Mouse (Mus musculus) hindbrain, embryonic 15.5 days (tissue): ENCODE data around the gene Lmod3. TPM values are rescaled to one million over a fixed set of nuclear protein-coding genes. Genes with fewer than 3 reads are reported as not detected.

Source experiments
- ATAC-seq: fragments of 200-750 bp; cut with Nextera tagmentation; 2 replicates; pipeline ENCODE4 v1.8.0; 2017; ENCODE audit warnings: low read depth, moderate number of reproducible peaks, moderate TSS enrichment; ENCODE audit not compliant: low FRiP score
- H3K27ac ChIP-seq: fragments of 300-500 bp; sonication (generic); replicated peaks from 2 replicates; pipeline ENCODE4 v1.5.1; 2015; ENCODE audit warnings: mild to moderate bottlenecking, inconsistent platforms
- H3K27me3 ChIP-seq: fragments of 300-500 bp; sonication (generic); 2 replicates; pipeline ENCODE4 v1.6.1; 2015; ENCODE audit warnings: control low read depth, inconsistent platforms
- H3K36me3 ChIP-seq: fragments of 300-500 bp; sonication (generic); 2 replicates; pipeline ENCODE4 v1.6.1; 2015; ENCODE audit warnings: control low read depth, inconsistent platforms
- H3K4me1 ChIP-seq: fragments of 300-500 bp; sonication (generic); replicated peaks from 2 replicates; pipeline ENCODE4 v1.6.1; 2015; ENCODE audit warnings: control low read depth, inconsistent platforms
- H3K4me2 ChIP-seq: fragments of 300-500 bp; sonication (generic); 2 replicates; pipeline ENCODE4 v1.6.1; 2015; ENCODE audit warnings: moderate library complexity, mild to moderate bottlenecking, inconsistent platforms
- H3K4me3 ChIP-seq: fragments of 300-500 bp; sonication (generic); 2 replicates; pipeline ENCODE4 v1.5.1; 2015; ENCODE audit warnings: mild to moderate bottlenecking, inconsistent platforms
- H3K9ac ChIP-seq: fragments of 300-500 bp; sonication (generic); 2 replicates; pipeline ENCODE4 v1.6.1; 2015; ENCODE audit warnings: inconsistent platforms
- H3K9me3 ChIP-seq: fragments of 300-500 bp; sonication (generic); 2 replicates; pipeline ENCODE4 v1.6.1; 2016; ENCODE audit warnings: control low read depth, inconsistent platforms
- WGBS: fragments of 180-500 bp; shearing (Covaris S2); methylation state at CpG from one replicate; pipeline ENCODE4 v1.1.7; 2015; 5-methylcytosine and 5-hydroxymethylcytosine counted together
- polyA plus RNA-seq: library from polyadenylated mRNA; unstranded; fragments of >200 nt; fragmentation: Nextera tagmentation; extraction: Ambion mirVana; gene quantifications from 2 replicates; pipeline ENCODE4 v1.2.1, GENCODE M21; 2015

Lmod3 gene
- polyA plus RNA-seq, result not detected in 2 replicates

DNA sequence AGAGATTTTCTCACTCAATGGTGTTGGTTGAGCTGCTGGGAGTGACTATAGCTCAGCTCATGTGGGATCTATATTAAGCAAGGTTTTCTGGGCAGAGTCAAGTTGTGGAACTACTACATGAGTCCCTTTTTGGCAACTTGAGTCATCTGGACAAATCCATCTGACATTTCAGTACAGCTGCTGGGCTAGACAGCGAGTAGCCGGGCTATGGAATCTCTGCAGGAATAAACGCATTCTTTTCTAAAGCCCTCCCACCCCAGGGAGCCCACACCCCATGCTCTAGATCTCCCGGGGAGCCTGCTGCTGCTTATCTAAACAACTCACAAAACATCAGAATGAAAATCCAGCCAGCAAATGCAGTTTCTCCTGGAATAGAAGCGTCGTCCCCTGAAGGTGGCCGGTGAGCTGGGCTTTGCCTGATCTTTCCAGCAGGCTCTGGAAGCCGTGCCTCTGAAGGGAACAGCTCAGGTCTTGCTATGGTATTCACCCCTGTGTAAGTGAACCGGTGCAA lies at the start of gene Lmod3:
Gene Lmod3, minus strand, starts transcription at position 49 of the 511 bp plus-strand sequence.
- Histone ChIP-seq H3K4me1 (no peaks in the 10 kb centered on the region), H3K4me3 (no peak within 1 kb of the TSS), H3K9ac (no peak within 1 kb of the TSS), H3K36me3 (no peaks in the 10 kb centered on the region), H3K27me3 (no peaks in the 10 kb centered on the region), H3K9me3 (no peaks in the 10 kb centered on the region), H3K4me2 (no peak within 1 kb of the TSS), H3K27ac (no peak within 1 kb of the TSS)
- ATAC-seq, result no peak
- 36% methylated on average over 9 of the region's 9 CpGs for WGBS

DNA sequence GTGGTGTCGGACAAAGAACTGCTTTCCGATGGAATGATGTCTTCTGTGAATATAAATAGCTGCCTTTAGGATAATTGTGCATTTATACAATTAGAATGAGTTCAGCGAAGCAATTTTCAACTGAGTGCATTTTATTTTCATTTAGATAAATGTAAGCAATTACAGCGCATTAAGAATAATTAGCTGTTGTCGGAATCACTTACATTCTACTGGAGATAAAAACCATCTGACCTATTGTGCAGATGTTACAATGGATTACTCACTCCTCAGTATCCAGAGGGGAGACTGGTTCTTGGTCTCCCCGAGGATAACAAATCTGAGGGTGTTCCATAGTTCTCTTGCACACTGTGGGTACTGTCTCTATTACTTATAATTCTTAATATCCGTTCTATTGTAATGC lies 49.7 kb upstream of the Lmod3 start:
- Histone ChIP-seq H3K9ac (no peak overlapping the region), H3K4me3 (no peak overlapping the region), H3K27me3 (no peaks in the 10 kb centered on the region), H3K4me2 (no peak overlapping the region), H3K27ac (0 out of 2 replicates have a peak overlapping the region, but pooled peaks have one; percentile 8), H3K9me3 (no peaks in the 10 kb centered on the region), H3K36me3 (peaks cover 15% of the 10 kb centered on the region), H3K4me1 (0 out of 2 replicates have a peak, but pooled peaks cover 4% of the 10 kb centered on the region)
- no peak for ATAC-seq
- 68% methylated on average over 7 of the region's 7 CpGs for WGBS

DNA sequence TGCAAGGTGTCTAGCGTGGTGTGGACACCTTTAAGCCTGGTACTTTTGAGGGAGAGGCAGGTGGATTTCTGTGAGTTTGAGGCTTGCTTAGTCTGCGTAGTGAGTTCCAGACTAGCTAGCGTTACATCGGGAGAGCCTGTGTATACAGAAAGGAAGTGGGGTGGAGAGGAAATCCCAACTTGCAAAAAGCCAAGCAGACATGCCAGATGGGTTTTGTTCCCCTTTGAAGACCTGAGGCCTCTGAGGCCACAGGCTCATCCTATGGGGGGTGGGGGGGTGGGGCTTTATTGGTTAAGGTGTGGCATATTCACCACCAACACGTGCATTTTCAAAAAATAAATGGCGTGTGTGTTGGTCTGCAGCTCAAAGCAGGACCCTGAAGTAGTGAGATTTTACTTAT lies 48.1 kb upstream of the Lmod3 start:
- Histone ChIP-seq H3K36me3 (peaks cover 28% of the 10 kb centered on the region), H3K4me3 (no peak overlapping the region), H3K27ac (no peak overlapping the region), H3K4me1 (0 out of 2 replicates have a peak, but pooled peaks cover 4% of the 10 kb centered on the region), H3K4me2 (no peak overlapping the region), H3K27me3 (no peaks in the 10 kb centered on the region), H3K9me3 (no peaks in the 10 kb centered on the region), H3K9ac (no peak overlapping the region)
- no peak for ATAC-seq
- 93% methylated on average over 6 of the region's 6 CpGs for WGBS

DNA sequence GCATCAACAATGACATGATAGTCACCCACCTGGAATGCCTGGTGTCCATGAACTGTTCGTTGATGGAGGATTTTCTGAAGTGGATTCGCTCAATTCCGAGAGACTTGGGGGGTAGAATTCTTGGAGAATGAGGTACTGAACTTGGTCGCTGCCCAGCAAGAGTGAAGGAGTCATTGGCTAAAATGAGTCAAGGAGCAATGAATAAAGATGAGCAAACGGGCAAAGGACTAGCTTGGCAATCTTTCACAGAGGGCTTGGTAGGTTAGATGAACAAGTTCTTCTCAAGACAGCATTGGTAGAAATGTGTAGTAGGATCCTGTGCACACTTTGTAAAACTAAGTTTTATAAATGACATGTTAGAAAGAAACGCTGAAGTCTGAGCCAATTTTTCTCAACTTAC lies 47.6 kb upstream of the Lmod3 start:
- 97% methylated on average over 6 of the region's 6 CpGs for WGBS
- Histone ChIP-seq H3K4me3 (no peak overlapping the region), H3K9ac (no peak overlapping the region), H3K9me3 (no peaks in the 10 kb centered on the region), H3K27ac (no peak overlapping the region), H3K36me3 (peaks cover 33% of the 10 kb centered on the region), H3K27me3 (no peaks in the 10 kb centered on the region), H3K4me2 (no peak overlapping the region), H3K4me1 (0 out of 2 replicates have a peak, but pooled peaks cover 4% of the 10 kb centered on the region)
- ATAC-seq, result no peak

DNA sequence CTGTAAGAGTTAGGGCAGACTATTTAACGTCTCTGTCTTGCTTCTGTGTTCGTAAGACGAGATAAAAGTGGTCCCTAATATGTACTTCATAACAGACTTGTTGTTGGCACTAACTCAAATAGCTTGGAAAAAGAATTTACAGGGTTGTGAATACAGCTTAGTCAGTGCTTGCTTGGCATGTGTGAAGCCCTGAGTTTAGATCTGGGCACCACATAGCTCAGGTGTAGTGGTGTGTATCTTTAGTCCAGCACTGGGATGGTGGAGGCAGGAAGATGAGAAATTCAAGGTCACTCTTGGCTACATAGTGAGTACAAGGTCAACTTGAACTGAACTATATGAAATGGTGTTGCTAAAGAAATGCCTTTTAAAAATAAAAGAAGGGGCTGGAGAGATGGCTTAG lies 44.6 kb upstream of the Lmod3 start:
- ATAC-seq, result no peak
- H3K4me1 ChIP-seq, result no peaks in the 10 kb centered on the region
- 88% methylated on average over 3 of the region's 3 CpGs for WGBS
- no peak overlapping the region for H3K27ac ChIP-seq
- no peak overlapping the region for H3K4me3 ChIP-seq
- no peak overlapping the region for H3K4me2 ChIP-seq
- no peak overlapping the region for H3K9ac ChIP-seq
- no peaks in the 10 kb centered on the region for H3K9me3 ChIP-seq
- peaks cover 33% of the 10 kb centered on the region for H3K36me3 ChIP-seq
- H3K27me3 ChIP-seq, result no peaks in the 10 kb centered on the region

DNA sequence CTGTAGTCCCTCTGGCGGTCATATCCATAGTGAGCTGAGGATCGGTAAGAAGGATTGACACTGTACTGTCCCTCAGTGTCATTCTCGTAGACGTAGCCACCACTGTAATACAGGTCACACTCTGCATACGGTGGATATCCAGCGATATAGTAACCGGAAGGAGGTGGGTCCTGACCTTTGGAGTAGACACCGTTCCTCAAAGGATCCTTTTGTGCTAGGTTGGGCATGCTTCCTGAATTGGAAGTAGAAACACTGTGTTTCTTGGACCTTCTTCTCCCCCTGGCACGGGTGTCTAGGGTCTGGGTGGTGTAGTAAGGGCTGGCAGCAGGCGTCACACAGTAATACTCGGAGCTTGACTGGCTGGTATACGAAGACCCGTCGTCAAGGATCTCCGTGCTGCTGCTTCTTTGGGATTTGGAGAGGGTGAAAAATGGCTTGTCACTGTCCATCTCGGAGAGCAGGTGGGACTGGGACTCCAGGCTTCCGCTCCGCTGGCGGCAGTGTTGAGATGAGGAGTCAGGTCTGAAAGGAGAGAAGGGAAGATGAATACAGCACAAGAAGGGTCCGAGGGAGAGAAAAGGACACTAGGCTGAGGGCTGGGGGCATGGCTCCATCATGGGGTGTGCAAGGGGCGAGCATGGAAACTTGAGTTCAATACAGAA lies 43.4 kb upstream of the Lmod3 start:
- Histone ChIP-seq H3K9ac (no peak overlapping the region), H3K4me3 (no peak overlapping the region), H3K4me2 (no peak overlapping the region), H3K36me3 (peaks cover 33% of the 10 kb centered on the region), H3K9me3 (no peaks in the 10 kb centered on the region), H3K27ac (no peak overlapping the region), H3K27me3 (no peaks in the 10 kb centered on the region), H3K4me1 (no peaks in the 10 kb centered on the region)
- WGBS, result 94% methylated on average over 21 of the region's 21 CpGs
- ATAC-seq, result no peak

DNA sequence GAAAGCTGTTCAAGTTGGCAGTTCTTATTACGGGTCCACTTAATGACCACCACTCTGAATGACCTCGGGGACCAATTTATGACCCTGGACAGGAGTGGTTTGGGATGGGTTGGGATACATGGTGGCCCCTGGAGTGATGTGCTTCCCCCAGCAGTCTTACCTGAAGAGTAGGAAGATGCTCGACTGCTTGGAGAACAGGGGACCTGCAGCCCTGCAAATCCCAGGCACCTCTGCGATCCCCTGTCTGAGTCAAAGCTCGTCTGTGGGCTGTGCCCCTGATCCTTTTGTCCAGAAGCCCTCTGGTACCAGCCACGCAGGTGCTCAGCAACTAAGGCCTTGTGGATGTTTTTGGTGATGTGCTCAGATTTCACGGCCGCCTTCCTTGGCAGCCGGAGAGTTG lies 42.9 kb upstream of the Lmod3 start:
- Histone ChIP-seq H3K9me3 (no peaks in the 10 kb centered on the region), H3K4me2 (no peak overlapping the region), H3K4me1 (no peaks in the 10 kb centered on the region), H3K27me3 (no peaks in the 10 kb centered on the region), H3K27ac (no peak overlapping the region), H3K9ac (no peak overlapping the region), H3K36me3 (peaks cover 33% of the 10 kb centered on the region), H3K4me3 (no peak overlapping the region)
- no peak for ATAC-seq
- WGBS, result 96% methylated on average over 9 of the region's 9 CpGs

DNA sequence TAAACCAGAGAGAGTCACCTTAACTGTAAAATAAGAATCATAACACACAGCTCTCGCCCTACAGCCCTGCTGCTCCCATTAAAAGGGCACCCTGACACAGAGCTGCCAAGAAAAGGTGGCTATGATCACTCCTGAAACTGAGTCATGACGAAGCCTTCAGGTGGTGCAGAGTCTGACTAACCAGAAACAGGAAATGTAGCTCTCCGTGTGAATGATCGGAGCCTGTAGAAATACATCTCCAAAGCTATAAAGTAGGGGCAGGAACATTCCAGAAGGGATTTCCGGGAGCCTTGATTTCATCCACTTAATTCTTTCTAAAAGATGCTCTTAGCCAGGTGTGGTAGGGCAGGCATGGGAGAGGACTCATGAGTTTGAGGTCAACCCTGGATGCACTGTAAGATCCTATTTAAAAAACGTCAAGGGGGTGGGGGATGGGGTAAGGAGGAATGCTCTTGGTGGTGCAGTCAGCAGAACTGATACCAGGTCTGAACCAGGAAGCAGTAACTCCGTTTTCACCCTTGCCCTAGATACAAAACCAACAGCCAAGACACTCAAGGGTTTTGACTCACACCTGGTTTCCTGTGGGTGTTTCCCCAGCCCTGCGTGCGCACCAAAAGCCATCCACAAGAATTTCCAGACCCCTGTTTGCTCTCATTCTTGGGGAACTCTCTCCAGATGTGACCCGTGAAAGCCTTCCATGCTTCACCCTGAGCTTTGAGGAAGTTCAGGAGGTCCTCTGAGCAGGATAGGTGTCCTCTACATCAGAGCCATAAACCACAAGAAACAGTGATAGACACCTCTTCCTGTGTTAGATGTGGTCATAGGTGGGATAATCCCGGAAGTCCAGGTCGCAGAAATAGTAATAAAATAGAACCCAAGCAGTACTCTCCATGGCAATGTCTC lies 41.4 kb upstream of the Lmod3 start:
- Histone ChIP-seq H3K36me3 (peaks cover 33% of the 10 kb centered on the region), H3K27ac (no peak overlapping the region), H3K9me3 (no peaks in the 10 kb centered on the region), H3K4me1 (no peaks in the 10 kb centered on the region), H3K4me3 (no peak overlapping the region), H3K9ac (no peak overlapping the region), H3K4me2 (no peak overlapping the region), H3K27me3 (no peaks in the 10 kb centered on the region)
- no peak for ATAC-seq
- WGBS, result 93% methylated on average over 12 of the region's 12 CpGs

DNA sequence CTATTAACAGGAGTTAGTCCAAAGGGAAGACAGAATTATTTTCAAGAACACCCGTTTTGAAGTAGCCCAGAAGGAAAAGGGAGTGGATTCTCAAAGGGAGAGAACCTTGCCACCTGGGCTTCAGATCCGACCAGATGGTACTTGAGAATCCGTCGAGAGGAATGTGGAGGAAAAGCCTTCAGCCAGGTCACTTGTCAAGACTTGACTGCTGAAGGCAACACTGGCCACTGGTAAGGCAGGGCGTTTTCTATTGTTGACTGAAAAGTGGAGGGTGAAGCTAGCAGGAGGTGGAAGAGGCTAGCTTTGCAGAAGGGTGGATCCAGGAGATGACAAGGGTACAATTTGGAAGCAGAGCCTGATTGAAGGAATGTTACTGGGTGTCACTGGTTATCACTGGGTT lies 40.3 kb upstream of the Lmod3 start:
- Histone ChIP-seq H3K4me2 (no peak overlapping the region), H3K9ac (no peak overlapping the region), H3K4me1 (no peaks in the 10 kb centered on the region), H3K9me3 (no peaks in the 10 kb centered on the region), H3K36me3 (peaks cover 31% of the 10 kb centered on the region), H3K27ac (no peak overlapping the region), H3K27me3 (no peaks in the 10 kb centered on the region), H3K4me3 (no peak overlapping the region)
- ATAC-seq, result no peak
- 87% methylated on average over 5 of the region's 5 CpGs for WGBS

DNA sequence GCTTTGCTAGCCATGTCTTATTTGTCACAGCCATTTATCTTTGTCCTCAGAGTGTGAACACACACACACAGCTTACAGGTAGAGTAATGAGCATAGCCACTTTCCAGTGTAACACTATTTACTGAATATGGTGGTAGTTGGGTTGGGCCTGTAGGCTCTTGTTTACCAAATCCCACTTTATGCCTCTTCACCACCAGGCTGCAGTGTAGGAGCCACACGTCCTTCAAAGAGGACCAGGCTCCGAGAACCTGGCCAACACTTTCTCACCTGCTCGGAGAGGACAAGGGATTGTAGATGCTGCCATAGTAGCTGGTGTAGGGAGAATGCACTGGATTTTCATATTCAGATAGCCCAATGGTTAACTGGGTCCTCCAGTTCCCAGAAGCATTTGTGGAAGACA lies 39.5 kb upstream of the Lmod3 start:
- no peaks in the 10 kb centered on the region for H3K9me3 ChIP-seq
- H3K27me3 ChIP-seq, result no peaks in the 10 kb centered on the region
- no peak for ATAC-seq
- 98% methylated on average over 3 of the region's 3 CpGs for WGBS
- no peak overlapping the region for H3K27ac ChIP-seq
- no peak overlapping the region for H3K4me3 ChIP-seq
- H3K4me1 ChIP-seq, result no peaks in the 10 kb centered on the region
- H3K9ac ChIP-seq, result no peak overlapping the region
- peaks cover 23% of the 10 kb centered on the region for H3K36me3 ChIP-seq
- no peak overlapping the region for H3K4me2 ChIP-seq

DNA sequence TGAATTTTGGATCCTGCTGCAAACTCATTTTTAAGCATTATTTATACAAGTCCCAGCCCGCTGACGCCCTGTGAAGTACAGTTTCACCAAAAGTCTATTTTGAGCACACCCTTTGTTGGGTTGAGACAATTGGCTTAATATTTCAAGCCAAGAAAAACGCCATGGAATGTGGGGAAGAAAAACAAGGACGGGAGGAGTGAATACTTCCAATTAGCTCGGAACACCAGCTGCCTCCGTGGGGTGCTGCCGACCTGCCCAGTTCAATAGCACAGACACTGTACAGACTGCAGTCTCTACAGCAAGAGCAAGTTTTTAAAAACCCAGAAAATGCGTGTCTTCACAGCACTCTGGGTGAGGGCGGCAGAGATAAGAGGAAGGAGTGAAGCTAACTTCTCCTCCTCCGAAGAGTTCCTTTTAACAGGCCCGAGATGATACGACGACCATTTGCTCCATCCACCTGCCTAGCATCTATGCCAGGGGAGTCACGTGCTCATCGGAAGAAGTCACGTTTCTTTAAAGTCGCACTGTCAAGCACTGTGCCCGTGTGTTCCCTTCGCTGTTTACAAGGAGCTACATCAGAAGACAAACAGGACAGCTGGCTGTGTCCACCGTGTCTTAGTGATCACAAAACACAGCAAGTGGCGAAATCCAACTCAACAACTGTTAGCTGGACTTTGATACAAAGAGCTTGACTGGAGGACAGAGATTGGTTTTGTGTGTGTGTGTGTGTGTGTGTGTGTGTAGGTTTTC lies 38.8 kb upstream of the Lmod3 start:
- H3K27me3 ChIP-seq, result no peaks in the 10 kb centered on the region
- peaks cover 15% of the 10 kb centered on the region for H3K36me3 ChIP-seq
- H3K4me3 ChIP-seq, result no peak overlapping the region
- ATAC-seq, result no peak
- H3K4me1 ChIP-seq, result no peaks in the 10 kb centered on the region
- no peak overlapping the region for H3K4me2 ChIP-seq
- H3K27ac ChIP-seq, result no peak overlapping the region
- H3K9me3 ChIP-seq, result no peaks in the 10 kb centered on the region
- no peak overlapping the region for H3K9ac ChIP-seq
- 65% methylated on average over 21 of the region's 21 CpGs for WGBS

DNA sequence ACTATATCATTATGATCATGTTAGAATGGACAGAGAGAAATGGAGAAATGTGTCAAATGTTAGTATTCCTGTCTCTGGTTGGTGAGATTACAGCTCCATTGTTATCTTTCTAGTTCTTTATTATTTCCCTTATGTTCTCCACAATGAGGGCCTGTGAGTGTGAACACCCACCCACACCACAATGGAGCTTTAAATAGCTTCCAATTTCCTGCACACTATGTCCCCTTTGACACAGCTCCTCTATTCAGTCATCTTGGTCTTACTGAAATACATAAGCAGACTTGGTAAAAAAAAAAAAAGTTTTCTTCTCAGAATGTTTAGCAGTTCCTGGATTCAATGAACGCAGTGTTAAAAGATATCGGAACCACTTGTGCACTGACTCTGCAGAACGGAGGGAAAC lies 38.1 kb upstream of the Lmod3 start:
- Histone ChIP-seq H3K27ac (no peak overlapping the region), H3K9ac (no peak overlapping the region), H3K4me2 (no peak overlapping the region), H3K4me1 (no peaks in the 10 kb centered on the region), H3K4me3 (no peak overlapping the region), H3K9me3 (no peaks in the 10 kb centered on the region), H3K27me3 (no peaks in the 10 kb centered on the region), H3K36me3 (peaks cover 9% of the 10 kb centered on the region)
- WGBS, result 57% methylated on average over 3 of the region's 3 CpGs
- ATAC-seq, result no peak
